Mouse (Mus musculus): Measurements from ENCODE around the gene Gm10377.
"Not testable (repeated sequence)": the region's sequence is repeated elsewhere in the genome, so short reads cannot be mapped to it uniquely, and the experiment has no call there.

The Gm10377 gene

GRCm38 (mm10) chr14:42797887-42798286, at the start of gene Gm10377:
Gene Gm10377 (minus strand): TSS chr14:42797987.
- not testable (repeated sequence) for DNase-seq (ENCODE audit: low spot score)

- DNase-seq (ENCODE audit: low spot score): not testable (repeated sequence)
These were observed 29.1 kb downstream of the Gm10377 start, which contains the start of gene Gm3015 for GRCm38 (mm10) chr14:42768721-42769120. Gene Gm3015 (minus strand): TSS chr14:42768821.
